21 mouse cellular contexts compared by ENCODE assay signal in genomic region chr4:36131341-36131740, GRCm38 (mm10).
A peak's percentile ranks its signal among the peaks of the same experiment; 100 is the strongest.
DNase-seq lines count a peak whose midpoint lies in the region; ATAC-seq and TF ChIP-seq lines count a peak whose summit lies in the region.
"Had no signal": no experiment of that assay in that cellular context is flagged by ENCODE, and none has a peak within 500 bp of the region (broad histone marks: within the 10 kb centered on the region; RNA-seq: fewer than 3 reads in every experiment).

No protein-coding gene starts in this region.

- H3K4me3 ChIP-seq in kidney, adult 2 months (ENCODE audit: insufficient read depth, low read depth, low read length): no peak overlapping the region
- no peak overlapping the region for H3K4me3 ChIP-seq in kidney, embryonic 16.5 days (ENCODE audit: low read length)
- H3K4me3 ChIP-seq in kidney, embryonic 15.5 days (replicated peaks): no peak overlapping the region
- H3K4me3 ChIP-seq in liver, adult 2 months (ENCODE audit: insufficient read depth, low read depth, low read length): no peak overlapping the region

- no peak overlapping the region for H3K9ac ChIP-seq in kidney, embryonic 16.5 days (replicated peaks; ENCODE audit: low read length)
- no peak overlapping the region for H3K9ac ChIP-seq in kidney, embryonic 15.5 days
- no peak overlapping the region for H3K9ac ChIP-seq in liver, adult 2 months (ENCODE audit: low read depth, low read length)

- no peaks in the 10 kb centered on the region for H3K36me3 ChIP-seq in kidney, adult 2 months (ENCODE audit: control insufficient read depth, insufficient read depth, low read length)
- H3K36me3 ChIP-seq in kidney, embryonic 16.5 days (ENCODE audit: insufficient read depth, low read length): no peaks in the 10 kb centered on the region
- no peaks in the 10 kb centered on the region for H3K36me3 ChIP-seq in kidney, embryonic 15.5 days
- H3K36me3 ChIP-seq in liver, adult 2 months (ENCODE audit: control insufficient read depth, insufficient read depth, low read length): no peaks in the 10 kb centered on the region
- H3K36me3 ChIP-seq: G1E had no signal

- TF ChIP-seq POLR2A in kidney, adult 2 months (IDR thresholded peaks at IDR 0.05; ENCODE audit: low read depth, low read length): no peak
- TF ChIP-seq POLR2A in liver, adult 2 months (IDR thresholded peaks at IDR 0.05; ENCODE audit: extremely low read depth, insufficient read depth, low read length): no peak

- H3K9me3 ChIP-seq in kidney, embryonic 16.5 days (ENCODE audit: low read length): no peaks in the 10 kb centered on the region
- H3K9me3 ChIP-seq in kidney, embryonic 15.5 days (replicated peaks): no peaks in the 10 kb centered on the region
- H3K9me3 ChIP-seq: G1E had no signal

- TF ChIP-seq CTCF in kidney, adult 2 months (conservative IDR thresholded peaks at IDR 0.05; ENCODE audit: insufficient read depth, insufficient read length, low read depth, low read length): no peak
- no peak for TF ChIP-seq CTCF in liver, adult 2 months (IDR thresholded peaks at IDR 0.05; ENCODE audit: low read depth, low read length)

- H3K27me3 ChIP-seq in kidney, adult 2 months (replicated peaks; ENCODE audit: control insufficient read depth, insufficient read depth, low read length): no peaks in the 10 kb centered on the region
- H3K27me3 ChIP-seq in kidney, embryonic 16.5 days (ENCODE audit: insufficient read depth, low read length): no peaks in the 10 kb centered on the region
- H3K27me3 ChIP-seq in kidney, embryonic 15.5 days: no peaks in the 10 kb centered on the region
- H3K27me3 ChIP-seq in liver, adult 2 months (ENCODE audit: control insufficient read depth, insufficient read depth, low read length): no peaks in the 10 kb centered on the region
- H3K27me3 ChIP-seq: CH12.LX, Patski had no signal

- H3K27ac ChIP-seq in kidney, adult 2 months (ENCODE audit: insufficient read depth, low read depth, low read length): no peak overlapping the region
- H3K27ac ChIP-seq in kidney, embryonic 16.5 days (ENCODE audit: low read length): no peak overlapping the region
- H3K27ac ChIP-seq in kidney, embryonic 15.5 days: no peak overlapping the region
- H3K27ac ChIP-seq in liver, adult 2 months (replicated peaks; ENCODE audit: insufficient read depth, low read depth, low read length): no peak overlapping the region

- ATAC-seq in kidney, embryonic 16.5 days (ENCODE audit: low FRiP score, low TSS enrichment): no peak
- ATAC-seq in kidney, embryonic 15.5 days (replicated peaks; ENCODE audit: low FRiP score): no peak
- ATAC-seq: activated CD4-positive, CD25-positive, alpha-beta regulatory T cell, adult 4 months; CD4-positive, CD25-positive, alpha-beta regulatory T cell, adult 4 months; Patski had no signal

- H3K4me2 ChIP-seq in kidney, embryonic 16.5 days (replicated peaks; ENCODE audit: low read depth, low read length): no peak overlapping the region
- no peak overlapping the region for H3K4me2 ChIP-seq in kidney, embryonic 15.5 days

- peak; percentile 74 for DNase-seq in kidney, adult 2 months
- peak; percentile 61 for DNase-seq in kidney, adult 9 months
- DNase-seq in liver, adult 2 months (ENCODE audit: extremely low read depth, low read depth, low spot score): peak; percentile 83
- DNase-seq in liver: no peak
- DNase-seq: adrenal gland, adult 2 months; adrenal gland, adult 8-10 months; adrenal gland, postnatal 10 days; adrenal gland, postnatal 14 days; adrenal gland, postnatal 25 days; adrenal gland, postnatal 36 days; B cell, adult 2 months; cerebellum, adult 11 months; cerebellum, adult 11-12 months; cerebellum, adult 18-20 months had no signal

- no peaks in the 10 kb centered on the region; the same call in 1 of the 2 replicates for H3K4me1 ChIP-seq in kidney, adult 2 months (ENCODE audit: control insufficient read depth, insufficient read depth, low read length)
- no peaks in the 10 kb centered on the region for H3K4me1 ChIP-seq in kidney, embryonic 16.5 days (ENCODE audit: insufficient read depth, low read length)
- no peaks in the 10 kb centered on the region for H3K4me1 ChIP-seq in kidney, embryonic 15.5 days
- peaks cover 6% of the 10 kb centered on the region; the same call in 1 of the 2 replicates for H3K4me1 ChIP-seq in liver, adult 2 months (ENCODE audit: control insufficient read depth, insufficient read depth, low read length)

- H3K79me2 ChIP-seq in liver, adult 2 months (ENCODE audit: control insufficient read depth, insufficient read depth, low read length): no peaks in the 10 kb centered on the region
